Mouse (Mus musculus): ENCODE data around the gene Pnpla8.
"Not testable (repeated sequence)": the region's sequence is repeated elsewhere in the genome, so short reads cannot be mapped to it uniquely, and the experiment has no call there.

Gene Pnpla8

DNA sequence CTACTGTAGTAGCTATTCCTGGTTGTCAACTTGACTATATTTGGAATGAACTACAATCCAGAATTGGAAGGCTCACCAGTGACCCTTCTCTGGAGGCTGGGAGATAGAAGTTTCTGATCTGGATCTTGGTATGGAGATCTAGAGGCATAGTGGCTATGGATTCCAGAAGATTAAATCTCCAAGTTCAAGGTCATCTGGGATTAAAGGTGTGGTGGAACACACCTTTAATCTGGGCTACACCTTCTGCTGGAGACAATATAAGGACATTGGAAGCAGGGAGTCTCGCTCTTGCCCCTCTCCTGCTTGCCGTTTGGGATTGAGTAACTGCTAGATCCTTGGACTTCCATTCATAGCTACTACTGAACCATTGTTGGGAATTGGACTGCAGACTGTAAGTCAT, at the start of gene Pnpla8:
TSS of gene Pnpla8 (plus strand) at position 301 of the 400 bp plus-strand sequence.
- DNase-seq (ENCODE audit: low spot score) = not testable (repeated sequence)

- DNase-seq (ENCODE audit: low spot score) = no peak
Observed at GRCm38 (mm10) chr12:44176331-44177037, 44.7 kb upstream of the Pnpla8 start.

- DNase-seq (ENCODE audit: low spot score) = no peak
Observed at GRCm38 (mm10) chr12:44177038-44177355, 44.2 kb upstream of the Pnpla8 start.

DNA sequence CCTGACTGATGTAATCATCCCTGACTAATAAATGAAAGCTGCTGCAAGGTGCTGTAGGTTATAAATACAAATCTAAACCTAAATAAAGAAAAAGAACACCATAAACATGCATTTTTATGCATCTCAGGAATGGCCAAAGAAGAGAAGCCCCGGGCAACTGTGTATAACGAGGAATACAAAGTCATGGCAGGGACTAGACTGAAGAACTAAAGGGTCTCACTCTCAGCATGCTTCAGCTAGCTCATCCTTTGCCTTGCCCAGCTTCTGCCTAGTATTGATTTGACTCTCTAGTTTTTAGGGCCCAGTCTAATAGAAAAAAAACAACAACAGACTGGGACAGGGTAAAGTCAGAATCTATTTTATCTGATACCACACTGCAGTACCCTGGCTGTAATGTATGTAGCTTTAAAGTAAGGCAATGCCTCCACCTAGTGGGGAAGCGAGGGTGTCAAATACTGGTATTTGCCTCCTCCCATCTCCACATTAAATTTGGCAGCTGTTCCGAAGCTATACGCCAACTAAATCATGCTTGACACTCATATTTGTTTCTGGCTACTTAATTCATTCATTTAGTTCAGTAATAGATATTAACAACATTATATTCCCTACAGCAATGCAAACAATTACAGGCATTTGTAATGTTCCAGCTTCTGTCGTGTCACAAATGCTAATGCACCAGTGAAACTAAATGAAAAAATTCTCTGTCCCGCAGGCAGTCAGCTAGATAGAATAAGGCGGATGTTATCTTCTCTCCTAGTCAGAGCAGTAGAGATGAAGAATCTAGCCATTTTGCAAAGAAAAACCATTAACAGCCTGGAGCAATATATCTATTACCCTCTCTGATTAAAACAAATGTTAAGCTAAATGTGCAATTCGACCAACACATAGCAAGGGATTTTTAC, 39.8 kb upstream of the Pnpla8 start:
- peak; percentile 5 for DNase-seq (ENCODE audit: low spot score)

- DNase-seq (ENCODE audit: low spot score) = no peak
Observed at GRCm38 (mm10) chr12:44197873-44198525, 23.2 kb upstream of the Pnpla8 start.

DNA sequence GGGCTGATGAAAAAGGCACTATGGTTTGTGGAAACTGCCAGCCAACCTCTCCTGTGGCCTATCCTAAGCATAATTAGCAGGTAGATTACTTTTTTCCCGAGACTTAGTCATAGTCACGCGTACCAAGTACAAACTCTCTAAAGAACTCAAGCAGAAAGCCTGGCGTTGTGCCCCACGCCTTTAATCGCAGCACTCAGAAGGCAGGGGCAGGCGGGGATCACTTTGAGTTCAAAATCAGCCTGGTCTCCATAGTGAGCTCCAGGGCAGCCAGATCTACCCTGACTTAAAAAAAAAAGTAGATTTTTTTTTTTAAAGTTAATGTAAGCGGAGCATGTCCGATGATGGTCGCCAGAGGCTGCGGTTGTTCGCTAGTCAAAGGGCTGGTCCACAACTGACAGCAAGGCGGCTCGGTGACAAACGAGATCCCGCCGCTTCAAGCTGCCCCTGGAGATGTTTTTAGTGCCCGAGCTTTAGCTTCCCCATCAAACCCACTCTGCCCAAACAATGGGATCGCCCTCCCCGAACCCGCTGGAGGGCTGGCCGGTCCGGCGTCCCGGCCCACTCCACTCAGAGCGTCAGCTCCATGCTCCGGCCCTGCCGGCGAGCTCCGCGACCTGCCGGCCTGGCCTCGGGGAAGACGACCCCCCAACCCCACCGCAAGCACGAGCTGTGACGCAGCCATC, 11.9 kb upstream of the Pnpla8 start:
- peak; percentile 53 for DNase-seq (ENCODE audit: low spot score)

GRCm38 (mm10) chr12:44209824-44210752, 11.1 kb upstream of the Pnpla8 start, which contains the start of gene Dnajb9:
Gene Dnajb9 (minus strand): TSS chr12:44210326.
- peak; percentile 100 for DNase-seq (ENCODE audit: low spot score)

- DNase-seq (ENCODE audit: low spot score) = no peak
Observed at GRCm38 (mm10) chr12:44211555-44211954, 9.6 kb upstream of the Pnpla8 start.

GRCm38 (mm10) chr12:44221651-44222356, 634 bp downstream of the Pnpla8 start:
- DNase-seq (ENCODE audit: low spot score) = peak; percentile 8

DNA sequence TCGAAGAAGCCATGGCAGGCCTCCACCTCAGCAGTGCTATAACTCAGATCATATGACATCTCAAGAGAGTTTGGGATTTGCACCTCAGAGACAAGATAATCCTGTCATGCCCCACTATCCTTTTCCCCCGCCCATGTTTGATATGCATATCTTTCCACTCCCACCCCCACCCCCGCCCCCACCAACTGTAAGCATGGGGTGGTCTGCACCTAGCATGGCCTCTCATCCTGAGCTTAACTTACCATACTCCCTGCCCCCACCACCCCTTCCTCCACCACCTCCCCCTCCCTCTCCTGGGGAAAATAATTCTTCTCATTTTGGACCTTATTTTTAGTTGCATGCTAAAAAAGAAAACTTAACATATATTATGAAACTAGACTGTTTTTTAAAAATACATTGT, 1.9 kb downstream of the Pnpla8 start:
- DNase-seq (ENCODE audit: low spot score) = no peak

DNA sequence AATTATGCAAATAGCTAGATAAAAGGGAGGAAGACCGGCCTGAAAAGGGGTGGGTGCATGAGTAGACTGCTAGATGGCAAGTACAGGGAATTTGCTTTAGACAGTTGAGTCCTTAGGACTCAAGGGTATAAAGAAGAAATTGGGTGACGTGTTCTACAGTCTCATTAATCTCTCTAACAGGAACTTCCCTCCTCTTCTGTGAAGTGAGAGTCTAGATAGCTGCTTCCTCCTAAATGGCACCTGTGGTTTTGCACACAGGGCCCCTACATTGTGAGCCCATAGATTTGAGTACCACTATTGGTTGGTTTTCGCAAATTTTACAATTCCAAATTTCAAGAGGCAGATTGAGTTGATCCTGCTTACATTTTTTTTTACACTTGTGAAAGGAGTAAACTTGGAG, 3.5 kb downstream of the Pnpla8 start:
- no peak for DNase-seq (ENCODE audit: low spot score)

- DNase-seq (ENCODE audit: low spot score) = no peak
Observed at GRCm38 (mm10) chr12:44241090-44241489, 19.9 kb downstream of the Pnpla8 start.

- DNase-seq (ENCODE audit: low spot score) = no peak
Observed at GRCm38 (mm10) chr12:44242407-44242806, 21.2 kb downstream of the Pnpla8 start.

- no peak for DNase-seq (ENCODE audit: low spot score)
Observed at GRCm38 (mm10) chr12:44245739-44246138, 24.6 kb downstream of the Pnpla8 start.

DNA sequence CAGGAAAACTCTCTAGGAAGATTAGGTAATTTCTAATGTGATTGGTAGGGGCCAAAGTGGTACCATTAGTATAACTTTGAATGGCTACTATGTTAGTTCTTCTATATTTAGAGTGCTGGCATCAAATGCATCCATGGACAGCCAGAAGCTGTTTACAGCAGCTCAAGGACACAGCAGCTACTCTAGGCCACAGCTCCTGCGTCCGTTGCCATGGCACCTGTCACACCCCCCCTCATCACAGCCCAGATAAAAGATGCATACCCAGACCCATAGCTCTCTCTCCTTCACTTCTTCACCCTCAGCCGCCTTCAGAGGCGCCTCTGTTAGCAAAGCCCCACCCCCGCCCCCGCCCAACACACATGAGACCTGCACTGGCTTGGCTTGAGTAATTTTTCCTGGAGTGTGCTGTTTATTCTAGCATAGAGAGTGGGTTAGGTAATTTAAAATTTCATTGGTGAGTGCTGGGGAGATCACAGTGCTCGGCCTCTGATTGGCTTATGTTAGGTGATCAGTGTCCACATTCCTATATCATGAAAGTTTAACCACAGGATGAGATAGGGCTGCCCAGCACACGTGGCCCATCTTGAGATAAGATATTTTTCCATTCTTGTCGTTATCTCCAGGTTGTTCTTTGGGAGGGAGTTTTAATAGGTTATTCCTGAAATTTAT, 27.3 kb downstream of the Pnpla8 start:
- DNase-seq (ENCODE audit: low spot score) = no peak

DNA sequence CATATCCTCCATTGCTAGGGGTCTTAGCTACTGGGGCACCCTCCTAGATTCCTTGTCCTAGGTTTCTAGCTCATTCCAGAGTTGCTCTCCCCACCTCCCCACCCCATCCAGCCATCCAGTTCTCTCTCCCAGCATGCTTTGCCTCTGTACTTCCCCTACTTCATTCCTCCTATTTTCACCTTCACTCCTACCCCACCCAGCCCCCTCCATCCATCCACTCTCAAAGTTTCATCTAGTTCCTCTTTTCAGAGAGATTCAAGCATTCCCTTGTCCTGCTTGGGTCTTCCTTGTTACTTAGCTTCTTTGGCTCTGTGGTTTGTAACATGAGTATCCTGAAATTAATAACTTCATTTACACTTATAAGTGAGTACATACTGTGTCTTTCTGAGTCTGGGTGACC, 41.4 kb downstream of the Pnpla8 start:
- no peak for DNase-seq (ENCODE audit: low spot score)

DNA sequence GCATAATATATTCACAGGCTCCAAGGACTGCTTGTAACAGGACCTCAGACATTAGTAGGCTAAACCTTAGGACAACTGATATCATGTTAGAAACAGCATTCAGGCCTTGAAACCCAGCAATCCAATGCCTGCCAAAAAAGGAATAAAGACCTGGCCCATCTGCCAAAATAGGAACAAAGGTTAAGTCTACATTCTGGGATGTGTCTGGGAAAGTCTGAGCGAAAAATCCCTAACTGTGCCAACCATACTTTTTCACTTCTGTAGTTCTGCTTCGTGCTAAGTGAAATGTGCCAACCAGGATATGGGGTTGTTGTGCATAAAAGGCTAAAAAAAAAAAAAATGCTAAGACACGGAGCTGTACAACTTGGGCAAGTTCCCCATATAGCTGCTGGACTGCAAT, 44.5 kb downstream of the Pnpla8 start:
- DNase-seq (ENCODE audit: low spot score) = no peak

- DNase-seq (ENCODE audit: low spot score) = no peak
Observed at GRCm38 (mm10) chr12:44267196-44267595, 46.0 kb downstream of the Pnpla8 start.

DNA sequence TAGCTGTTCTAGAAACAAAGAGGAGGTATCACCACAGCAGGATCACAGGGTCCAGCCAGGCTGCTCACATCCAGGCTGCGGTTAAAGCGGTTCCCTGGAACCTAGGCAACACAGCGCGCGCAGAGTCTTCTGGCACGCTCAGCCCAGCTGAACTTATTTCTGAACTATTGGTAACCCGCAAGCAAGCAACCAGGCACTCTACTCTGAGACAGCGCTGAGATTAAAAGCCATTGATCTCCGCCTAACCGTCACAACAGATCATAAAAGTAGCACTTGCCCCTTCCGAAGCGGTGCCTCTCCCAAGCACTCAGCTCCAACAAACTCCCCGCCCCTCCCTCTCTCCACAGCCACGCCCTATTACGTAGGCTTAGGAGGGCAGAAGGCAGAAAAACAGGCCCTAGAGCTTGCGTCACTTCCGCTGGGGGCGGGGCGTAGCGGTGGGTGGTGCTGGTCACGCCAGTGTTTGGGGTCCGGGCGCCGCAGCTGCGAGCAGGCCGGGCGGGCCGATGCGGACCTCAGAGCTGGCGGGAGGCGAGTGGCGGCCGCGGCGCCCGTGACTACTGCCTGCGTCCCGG, 47.6 kb downstream of the Pnpla8 start:
- peak; percentile 100 for DNase-seq (ENCODE audit: low spot score)

Measured in lung, postnatal 25 days (tissue).